Mouse (Mus musculus): ENCODE results near the gene Zfp945. TPM values are rescaled to one million over a fixed set of nuclear protein-coding genes. Genes with fewer than 3 reads are reported as not detected.
"Not testable (repeated sequence)": the region's sequence is repeated elsewhere in the genome, so short reads cannot be mapped to it uniquely, and the experiment has no call there.

The Zfp945 gene
- polyA plus RNA-seq (2016; fragmentation: Nextera tagmentation; extraction: Ambion mirVana) = 19.2 and 20.1 TPM in 2 replicates

DNA sequence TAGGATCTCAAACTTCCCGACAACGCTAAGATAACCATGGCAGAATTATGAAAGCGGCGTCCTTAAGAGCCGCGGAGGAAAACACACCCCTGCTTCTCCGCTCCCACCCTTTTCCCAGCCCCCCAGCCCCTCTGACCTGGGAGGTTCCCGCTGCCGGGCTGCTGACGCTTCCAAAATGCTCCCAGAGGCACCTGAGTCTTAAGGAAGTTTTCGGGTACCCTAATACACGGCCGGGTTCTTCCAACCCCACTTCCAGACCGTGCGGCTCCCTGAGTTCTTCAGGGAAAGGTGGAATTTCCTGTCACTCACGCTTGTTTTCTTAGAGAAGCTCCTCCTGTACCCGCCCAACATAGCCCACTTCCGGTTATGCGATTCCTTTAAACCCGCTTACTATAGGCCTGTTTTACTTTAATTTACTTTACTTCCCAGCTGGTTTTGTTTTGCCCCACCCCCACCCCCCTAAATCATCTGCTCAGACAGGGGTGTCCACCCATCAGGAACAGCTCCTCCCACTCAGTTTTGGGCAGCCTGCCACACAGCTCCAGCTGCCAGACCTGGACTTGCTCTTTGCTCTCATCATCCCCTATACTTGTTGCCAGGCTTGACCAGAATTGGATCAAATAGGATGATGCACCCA is at the start of gene Zfp945:
Zfp945 (minus strand) TSS at position 290 of the 637 bp plus-strand sequence.
- peaks cover 33% of the 10 kb centered on the region for H3K36me3 ChIP-seq (replicated peaks)
- peak within 1 kb of the TSS; percentile 81 for H3K4me3 ChIP-seq
- DNase-seq (ENCODE audit: extremely low spot score, low spot score) = peak; percentile 65
- WGBS = under 1% methylated on average over 20 of the region's 20 CpGs
- peaks cover 8% of the 10 kb centered on the region for H3K4me1 ChIP-seq
- H3K27me3 ChIP-seq (ENCODE audit: poor library complexity, severe bottlenecking) = no peaks in the 10 kb centered on the region
- H3K27ac ChIP-seq = peak within 1 kb of the TSS; percentile 94
- peaks cover 3% of the 10 kb centered on the region; the same call in 1 of the 2 replicates for H3K9me3 ChIP-seq

DNA sequence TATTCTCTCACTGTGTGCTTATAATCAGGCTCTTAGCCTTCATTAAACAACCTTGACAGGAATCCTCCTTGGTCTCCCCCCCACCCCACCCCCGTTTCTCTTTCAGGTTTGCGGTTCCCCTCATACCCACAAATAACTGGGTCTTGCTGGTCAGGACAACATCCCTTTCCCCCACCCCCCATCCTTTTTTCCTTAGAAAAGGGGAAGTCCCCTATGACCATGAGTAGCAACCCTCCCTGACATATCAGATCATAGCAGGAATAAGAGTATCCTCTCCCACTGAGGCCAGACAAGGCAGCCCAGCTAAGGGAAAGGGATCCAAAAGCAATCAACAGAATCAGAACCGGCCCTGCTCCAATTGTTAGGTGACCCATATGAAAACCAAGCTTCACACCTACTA is 21.4 kb upstream of the Zfp945 start:
- 96% methylated on average over 3 of the region's 3 CpGs for WGBS
- Histone ChIP-seq H3K36me3 (replicated peaks) (no peaks in the 10 kb centered on the region), H3K4me1 (no peaks in the 10 kb centered on the region), H3K4me3 (no peak overlapping the region), H3K27me3 (ENCODE audit: poor library complexity, severe bottlenecking) (no peaks in the 10 kb centered on the region), H3K9me3 (peaks cover 42% of the 10 kb centered on the region), H3K27ac (no peak overlapping the region)
- no peak for DNase-seq (ENCODE audit: extremely low spot score, low spot score)

DNA sequence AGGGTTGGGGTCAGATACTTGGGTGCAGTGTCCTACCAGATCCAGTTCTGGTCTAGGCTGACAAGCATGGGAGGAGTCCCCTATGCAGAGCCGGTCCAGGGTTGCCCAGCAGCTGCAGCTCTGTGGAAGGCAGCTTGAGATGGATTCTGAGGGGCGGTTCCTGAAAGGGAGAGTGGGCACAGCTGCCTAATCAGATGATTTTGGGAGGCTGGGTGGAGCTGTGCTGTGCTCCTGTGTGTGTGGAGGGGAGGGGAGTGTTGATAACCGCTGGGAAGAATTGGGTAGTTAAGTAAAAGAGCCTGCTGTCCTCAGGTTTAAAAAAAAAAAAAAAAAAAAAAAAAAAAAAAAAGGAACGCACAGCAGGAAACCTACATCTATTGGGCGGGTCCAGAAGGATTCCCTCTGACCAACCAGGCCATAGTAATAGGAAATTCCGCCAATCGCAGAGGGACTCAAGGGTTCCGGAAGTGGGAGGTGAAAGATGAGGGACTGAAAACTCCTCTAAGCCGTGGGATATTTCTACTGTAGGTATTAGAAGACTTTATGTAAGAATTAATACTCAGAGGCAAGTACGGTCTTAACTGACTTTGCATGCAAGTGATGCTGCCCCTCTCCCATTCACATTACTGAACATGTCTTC is 17.2 kb upstream of the Zfp945 start:
- 64% methylated on average over 10 of the region's 10 CpGs for WGBS
- H3K9me3 ChIP-seq = peaks cover 21% of the 10 kb centered on the region
- no peak for DNase-seq (ENCODE audit: extremely low spot score, low spot score)

DNA sequence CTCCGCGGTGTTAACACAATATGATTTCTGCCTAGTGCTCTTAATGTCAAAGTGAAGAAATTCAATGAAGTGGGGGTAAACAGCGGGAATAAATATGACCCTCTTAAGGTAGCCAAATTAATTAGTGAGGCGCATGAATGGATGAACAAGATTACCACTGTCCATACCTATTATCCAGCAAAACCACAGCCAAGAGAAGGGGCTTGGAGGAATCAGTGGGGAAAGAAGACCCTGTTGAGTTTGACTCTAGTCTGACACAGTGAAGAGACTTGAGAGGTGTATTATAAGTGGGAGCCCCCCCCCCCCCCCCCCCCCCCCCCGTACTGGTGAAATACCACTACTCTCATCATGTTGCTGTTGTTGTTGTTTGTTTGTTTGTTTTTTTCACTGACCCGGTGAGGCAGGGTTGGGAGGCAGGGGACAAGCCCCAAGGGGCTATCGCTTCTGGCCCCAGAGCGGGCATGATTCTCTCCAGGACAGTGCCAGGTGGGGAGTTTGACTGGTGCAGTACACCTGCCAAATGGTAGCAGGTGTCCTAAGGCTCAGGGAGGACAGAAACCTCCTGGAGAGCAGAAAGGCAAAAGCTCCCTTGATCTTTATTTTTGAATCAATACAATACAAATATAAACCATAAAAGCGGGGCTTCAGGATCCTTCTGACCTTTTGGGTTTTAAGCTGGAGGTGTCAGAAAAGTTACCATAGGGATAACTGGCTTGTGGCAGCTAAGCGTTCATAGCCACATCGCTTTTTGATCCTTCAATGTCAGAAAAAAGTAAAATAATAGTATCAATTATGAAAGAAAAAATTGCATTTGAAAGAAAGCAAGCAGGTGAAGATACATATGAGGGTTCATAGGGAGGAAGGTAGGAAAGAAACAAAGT is 10.7 kb upstream of the Zfp945 start:
- 93% methylated on average over 10 of the region's 11 CpGs for WGBS
- Histone ChIP-seq H3K4me3 (no peak overlapping the region), H3K9me3 (peaks cover 17% of the 10 kb centered on the region), H3K36me3 (replicated peaks) (no peaks in the 10 kb centered on the region), H3K27me3 (ENCODE audit: poor library complexity, severe bottlenecking) (no peaks in the 10 kb centered on the region), H3K27ac (no peak overlapping the region), H3K4me1 (no peaks in the 10 kb centered on the region)
- DNase-seq (ENCODE audit: extremely low spot score, low spot score) = no peak

More for the DNA sequence above, 17.2 kb upstream of the Zfp945 start:
- Histone ChIP-seq H3K27ac (no peak overlapping the region), H3K36me3 (replicated peaks) (no peaks in the 10 kb centered on the region), H3K27me3 (ENCODE audit: poor library complexity, severe bottlenecking) (no peaks in the 10 kb centered on the region), H3K4me1 (no peaks in the 10 kb centered on the region), H3K4me3 (no peak overlapping the region)

DNA sequence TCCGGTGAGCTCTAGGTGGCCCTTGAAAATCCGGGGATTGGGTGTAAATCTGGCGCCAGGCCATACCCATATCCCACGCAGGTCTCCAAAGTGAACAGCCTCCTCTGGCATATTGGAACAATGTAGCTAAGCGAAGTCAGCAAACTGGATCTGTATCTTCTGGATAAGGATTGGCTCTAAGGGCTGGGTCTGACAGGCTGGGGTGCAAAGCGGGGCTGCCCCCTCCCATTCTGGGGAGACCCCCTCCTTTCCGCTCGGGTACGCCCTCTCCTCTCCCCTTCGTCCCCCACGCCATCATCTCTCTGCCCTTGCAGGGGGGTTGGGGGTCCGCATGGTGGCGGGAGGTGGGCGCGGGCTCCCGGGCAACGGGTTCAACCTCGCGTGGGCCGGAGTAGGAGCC is 9.4 kb upstream of the Zfp945 start:
- 88% methylated on average over 20 of the region's 20 CpGs for WGBS
- no peaks in the 10 kb centered on the region for H3K27me3 ChIP-seq (ENCODE audit: poor library complexity, severe bottlenecking)

DNA sequence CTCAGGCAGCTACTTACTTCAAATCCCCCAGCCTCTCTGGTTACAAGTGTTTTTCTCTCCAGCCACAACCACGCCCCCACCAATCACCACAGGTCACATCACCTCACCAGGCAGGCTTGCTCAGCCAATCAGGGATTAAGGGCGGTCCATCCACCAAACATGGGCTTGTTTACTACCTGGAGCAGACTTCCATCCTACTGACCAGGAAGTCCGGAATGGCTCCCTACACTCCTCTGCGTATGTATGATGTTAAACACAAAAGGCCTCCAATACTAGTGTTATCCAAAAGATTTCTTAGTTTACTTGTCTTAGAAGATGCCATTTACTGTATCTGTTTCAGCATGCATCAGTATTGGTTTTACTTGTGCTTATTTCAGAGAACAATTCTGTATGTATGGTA is 8.6 kb upstream of the Zfp945 start:
- H3K4me1 ChIP-seq; H3K4me3 ChIP-seq; H3K27me3 ChIP-seq (ENCODE audit: poor library complexity, severe bottlenecking); H3K36me3 ChIP-seq (replicated peaks); H3K27ac ChIP-seq; DNase-seq (ENCODE audit: extremely low spot score, low spot score): not testable (repeated sequence)
- 87% methylated on average over 4 of the region's 4 CpGs for WGBS
- H3K9me3 ChIP-seq = peaks cover 17% of the 10 kb centered on the region

More for the DNA sequence above, 9.4 kb upstream of the Zfp945 start:
- peak; percentile 18 for DNase-seq (ENCODE audit: extremely low spot score, low spot score)
- no peak overlapping the region for H3K27ac ChIP-seq
- H3K9me3 ChIP-seq = peaks cover 17% of the 10 kb centered on the region
- no peaks in the 10 kb centered on the region for H3K4me1 ChIP-seq
- no peaks in the 10 kb centered on the region for H3K36me3 ChIP-seq (replicated peaks)
- no peak overlapping the region for H3K4me3 ChIP-seq

DNA sequence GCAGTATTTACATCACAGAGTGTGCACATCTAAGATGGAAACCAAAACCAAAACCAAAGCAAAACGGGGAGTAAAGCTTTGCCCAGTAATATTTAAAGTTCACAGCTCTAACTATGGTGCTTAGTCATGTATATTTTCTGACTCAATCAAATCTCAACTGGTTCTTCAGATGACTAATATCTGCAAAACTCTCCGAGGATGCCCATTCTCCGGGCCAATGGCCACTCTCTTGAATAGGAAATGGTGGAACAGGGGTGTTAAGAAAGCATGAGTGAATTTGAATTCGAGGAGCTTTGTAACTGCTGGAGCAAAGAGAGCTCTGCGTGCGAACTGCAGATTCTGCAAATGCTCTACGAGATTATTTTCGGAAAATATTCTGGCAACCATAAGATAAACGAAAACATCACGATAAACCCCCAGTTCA is 501 bp downstream of the Zfp945 start:
- peaks cover 38% of the 10 kb centered on the region for H3K36me3 ChIP-seq (replicated peaks)
- no peak for DNase-seq (ENCODE audit: extremely low spot score, low spot score)
- H3K9me3 ChIP-seq = peaks cover 3% of the 10 kb centered on the region; the same call in 1 of the 2 replicates
- no peaks in the 10 kb centered on the region for H3K27me3 ChIP-seq (ENCODE audit: poor library complexity, severe bottlenecking)
- 3% methylated on average over 10 of the region's 10 CpGs for WGBS
- H3K27ac ChIP-seq = peak overlapping the region; percentile 94
- H3K4me1 ChIP-seq = peaks cover 8% of the 10 kb centered on the region
- H3K4me3 ChIP-seq = peak overlapping the region; percentile 81

DNA sequence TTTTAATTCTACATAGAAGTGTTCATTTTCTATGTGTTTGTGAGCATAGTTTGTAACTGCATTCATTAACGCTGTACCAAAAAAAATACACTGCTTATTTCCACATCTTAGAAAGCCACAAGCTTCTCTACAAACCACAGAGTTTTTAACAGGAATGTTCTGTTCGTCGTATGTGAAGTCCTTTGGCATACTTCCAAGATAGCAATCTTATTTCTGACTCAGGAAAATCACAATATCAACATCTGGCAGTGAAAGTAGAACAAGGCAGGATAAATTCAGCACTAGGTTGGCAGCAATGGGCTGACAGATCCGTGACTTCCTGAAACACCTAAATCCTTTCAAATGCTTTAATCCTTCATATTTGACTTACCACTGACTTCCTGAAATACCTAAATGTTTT is 45.8 kb downstream of the Zfp945 start:
- H3K36me3 ChIP-seq (replicated peaks) = no peaks in the 10 kb centered on the region
- H3K4me1 ChIP-seq = peaks cover 7% of the 10 kb centered on the region
- no peak overlapping the region for H3K27ac ChIP-seq
- no peaks in the 10 kb centered on the region for H3K27me3 ChIP-seq (ENCODE audit: poor library complexity, severe bottlenecking)
- WGBS = 85% methylated on average over 4 of the region's 4 CpGs
- no peak overlapping the region for H3K4me3 ChIP-seq
- DNase-seq (ENCODE audit: extremely low spot score, low spot score) = no peak
- peaks cover 1% of the 10 kb centered on the region; the same call in 1 of the 2 replicates for H3K9me3 ChIP-seq

DNA sequence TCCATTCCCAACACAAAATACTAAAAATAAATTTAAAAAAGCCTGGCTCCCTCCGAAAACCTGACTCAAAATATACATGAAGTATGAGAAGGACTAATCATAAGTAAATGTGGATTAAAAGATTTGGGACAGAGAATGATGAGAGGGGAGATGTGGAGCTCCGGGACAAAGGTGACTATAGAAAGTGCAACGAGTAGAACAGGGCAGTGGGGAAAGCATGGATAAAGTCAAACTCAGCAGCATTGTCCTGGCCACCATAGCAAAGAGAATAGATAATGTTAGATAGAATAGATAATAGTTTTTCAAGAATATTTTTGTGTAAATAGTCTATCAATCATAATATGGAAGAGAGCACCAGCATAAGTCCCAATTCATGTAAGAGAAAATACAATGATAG is 48.7 kb downstream of the Zfp945 start:
- H3K27ac ChIP-seq = peak overlapping the region; percentile 91
- no peaks in the 10 kb centered on the region for H3K9me3 ChIP-seq
- H3K36me3 ChIP-seq (replicated peaks) = peaks cover 14% of the 10 kb centered on the region
- no peaks in the 10 kb centered on the region for H3K27me3 ChIP-seq (ENCODE audit: poor library complexity, severe bottlenecking)
- peak overlapping the region; percentile 72 for H3K4me3 ChIP-seq
- WGBS = 76% methylated on average over 3 of the region's 3 CpGs
- DNase-seq (ENCODE audit: extremely low spot score, low spot score) = no peak
- peaks cover 7% of the 10 kb centered on the region for H3K4me1 ChIP-seq

DNA sequence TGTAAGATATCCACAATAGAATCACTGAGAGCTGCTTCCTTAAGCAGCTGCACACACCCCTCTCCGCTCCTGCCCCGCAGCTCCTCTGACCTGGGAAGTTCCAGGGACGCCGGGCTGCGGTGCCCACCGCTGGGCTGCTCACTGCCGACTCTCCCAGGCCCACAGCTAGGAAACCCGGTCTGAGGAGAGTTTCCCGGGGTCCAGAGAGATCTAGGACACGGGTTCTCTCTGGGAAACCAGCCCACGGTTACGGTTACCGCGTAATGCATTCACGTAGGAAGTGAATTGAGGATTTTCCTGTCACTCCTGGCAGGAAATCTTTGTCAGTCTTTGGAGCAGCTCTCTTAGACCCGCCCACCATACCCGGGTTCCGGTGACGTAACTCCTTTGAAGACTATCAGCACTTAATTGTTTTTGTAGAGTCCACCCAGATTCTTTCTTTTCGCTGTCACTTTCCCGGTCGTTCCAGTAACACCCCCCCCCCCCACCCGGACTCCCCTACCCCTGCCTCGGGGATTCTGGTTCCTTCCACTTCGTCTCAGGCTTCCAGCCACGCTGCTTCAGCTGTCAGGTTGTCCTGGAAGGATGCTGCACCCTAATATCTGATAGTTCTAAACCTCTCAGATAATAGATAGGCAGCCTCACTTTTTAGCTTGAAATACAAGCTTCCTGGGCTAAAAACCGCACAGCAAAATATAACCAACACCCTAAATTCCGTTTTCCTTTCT is 49.3 kb downstream of the Zfp945 start:
- H3K4me3 ChIP-seq = peak overlapping the region; percentile 72
- H3K9me3 ChIP-seq = no peaks in the 10 kb centered on the region
- WGBS = 1% methylated on average over 28 of the region's 28 CpGs
- H3K27ac ChIP-seq = peak overlapping the region; percentile 91
- no peaks in the 10 kb centered on the region for H3K27me3 ChIP-seq (ENCODE audit: poor library complexity, severe bottlenecking)
- peaks cover 7% of the 10 kb centered on the region for H3K4me1 ChIP-seq
- DNase-seq (ENCODE audit: extremely low spot score, low spot score) = peak; percentile 79
- peaks cover 14% of the 10 kb centered on the region for H3K36me3 ChIP-seq (replicated peaks)

DNA sequence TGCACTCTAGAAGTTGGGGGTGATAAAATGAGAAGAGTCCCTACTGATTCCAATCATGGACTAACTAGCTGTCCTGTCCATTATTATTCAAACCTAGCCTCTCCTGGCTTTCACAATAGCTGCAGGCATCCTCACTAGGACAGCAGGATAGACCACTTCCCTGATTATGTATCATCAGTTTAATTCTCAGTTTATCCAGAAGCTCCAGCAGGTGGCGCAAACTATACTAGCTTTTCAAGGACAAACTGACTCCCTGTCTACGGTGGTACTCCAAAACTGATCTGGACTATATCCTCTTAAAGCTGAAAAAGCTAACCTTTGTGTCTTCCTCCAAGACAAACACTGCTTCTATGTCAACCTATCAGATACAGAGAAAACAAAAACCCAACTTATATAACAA is 67.2 kb downstream of the Zfp945 start:
- Histone ChIP-seq H3K4me1 (no peaks in the 10 kb centered on the region), H3K36me3 (replicated peaks) (peaks cover 10% of the 10 kb centered on the region; the same call in 1 of the 2 replicates), H3K9me3 (peaks cover 34% of the 10 kb centered on the region), H3K4me3 (no peak overlapping the region), H3K27ac (no peak overlapping the region), H3K27me3 (ENCODE audit: poor library complexity, severe bottlenecking) (no peaks in the 10 kb centered on the region)
- 65% methylated on average over 2 of the region's 2 CpGs for WGBS
- DNase-seq (ENCODE audit: extremely low spot score, low spot score) = no peak

All from forebrain, embryonic 10.5 days (tissue).